Mouse (Mus musculus): ENCODE data around the gene Fggy.

Gene Fggy

DNA sequence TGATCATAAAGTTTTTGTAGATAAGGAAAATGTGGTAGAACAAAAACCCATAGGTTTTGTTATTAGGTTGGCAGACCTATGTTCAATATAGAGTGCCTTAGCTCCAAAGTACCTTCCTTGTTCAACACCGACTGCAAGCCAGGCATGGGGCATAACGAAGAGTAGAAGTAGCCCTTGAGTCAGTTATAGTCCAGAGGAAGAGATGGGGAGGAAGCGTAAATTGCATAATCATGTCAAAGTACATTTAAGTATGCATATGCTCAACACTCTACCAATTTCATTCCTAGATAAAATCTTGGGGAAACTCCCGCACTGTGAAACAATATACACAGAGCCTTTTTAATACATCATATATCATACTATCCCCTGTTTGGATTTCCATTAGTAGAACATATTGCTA lies 221.2 kb downstream of the Fggy start:
- DNase-seq (ENCODE audit: low read depth) = no peak

DNA sequence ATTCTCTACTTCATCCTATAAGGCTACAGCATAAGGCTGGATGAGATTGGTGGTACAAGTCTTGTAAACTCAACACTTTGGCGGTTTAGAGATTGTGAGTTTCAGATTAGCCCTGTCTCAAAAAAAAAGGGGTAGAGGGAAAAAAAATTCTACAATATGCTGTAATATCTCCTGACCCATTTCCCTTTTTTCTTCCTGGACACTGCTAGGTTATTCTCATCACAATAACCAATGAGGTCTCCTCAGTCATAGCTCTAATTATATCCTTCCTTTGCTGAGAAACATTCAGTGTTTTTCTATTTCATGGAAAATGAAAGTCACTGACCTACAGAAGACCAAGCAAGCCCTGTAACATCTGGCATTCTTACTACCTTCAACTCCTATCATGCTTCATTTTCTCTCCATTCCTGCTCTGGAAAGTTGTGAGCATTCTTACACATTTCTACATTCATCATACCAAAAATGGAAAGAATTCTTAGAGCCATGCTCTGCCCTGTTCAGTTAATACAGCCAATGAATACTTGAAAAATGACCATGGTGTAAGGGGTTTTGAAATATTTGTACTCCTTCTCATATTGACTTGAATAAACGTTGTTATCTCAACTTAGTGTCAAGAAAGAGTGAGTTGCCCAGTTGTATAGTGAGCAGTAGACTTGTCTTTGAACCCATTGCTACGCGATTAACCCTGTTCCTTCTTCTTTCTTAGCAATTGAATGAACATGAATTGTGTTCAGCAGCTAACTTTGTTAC lies 227.0 kb downstream of the Fggy start:
- no peak for DNase-seq (ENCODE audit: low read depth)

DNA sequence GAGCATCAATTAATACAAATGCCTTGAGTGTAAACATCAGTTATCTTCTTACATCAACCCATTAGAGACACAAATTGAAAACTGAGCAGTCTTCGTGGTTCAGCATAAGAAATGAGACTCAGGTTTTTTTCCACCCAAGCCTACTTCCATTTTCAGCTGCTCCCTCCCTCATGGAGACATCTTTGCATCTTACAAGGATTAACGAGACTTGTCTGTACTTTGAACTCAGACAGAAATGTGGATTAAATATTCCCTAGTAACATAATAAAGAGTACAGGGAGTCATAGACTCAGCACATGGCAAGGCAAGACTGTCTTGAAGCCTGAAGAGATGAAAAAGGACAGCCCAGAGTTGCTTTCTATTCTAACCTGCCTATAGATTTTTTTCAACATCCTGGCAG lies 230.3 kb downstream of the Fggy start:
- no peak for DNase-seq (ENCODE audit: low read depth)

DNA sequence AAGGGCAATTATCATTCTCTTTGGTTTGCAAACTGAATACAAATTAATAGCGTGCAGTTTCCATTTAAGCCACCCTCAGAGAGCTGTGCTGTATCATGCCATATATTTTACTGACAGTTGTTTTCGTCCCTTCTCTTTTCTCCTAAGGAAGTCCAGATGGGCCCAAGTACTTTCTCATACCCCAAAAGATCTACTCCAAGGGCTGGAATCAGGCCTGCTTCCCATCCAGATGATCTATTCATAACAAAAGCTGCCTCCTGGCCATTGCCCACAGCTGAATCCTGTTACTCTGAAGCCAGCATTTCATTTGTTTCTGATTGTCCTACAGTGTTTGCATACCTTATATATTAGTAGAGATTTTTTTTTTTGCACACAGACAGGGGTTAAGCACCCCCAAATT lies 231.6 kb downstream of the Fggy start:
- no peak for DNase-seq (ENCODE audit: low read depth)

DNA sequence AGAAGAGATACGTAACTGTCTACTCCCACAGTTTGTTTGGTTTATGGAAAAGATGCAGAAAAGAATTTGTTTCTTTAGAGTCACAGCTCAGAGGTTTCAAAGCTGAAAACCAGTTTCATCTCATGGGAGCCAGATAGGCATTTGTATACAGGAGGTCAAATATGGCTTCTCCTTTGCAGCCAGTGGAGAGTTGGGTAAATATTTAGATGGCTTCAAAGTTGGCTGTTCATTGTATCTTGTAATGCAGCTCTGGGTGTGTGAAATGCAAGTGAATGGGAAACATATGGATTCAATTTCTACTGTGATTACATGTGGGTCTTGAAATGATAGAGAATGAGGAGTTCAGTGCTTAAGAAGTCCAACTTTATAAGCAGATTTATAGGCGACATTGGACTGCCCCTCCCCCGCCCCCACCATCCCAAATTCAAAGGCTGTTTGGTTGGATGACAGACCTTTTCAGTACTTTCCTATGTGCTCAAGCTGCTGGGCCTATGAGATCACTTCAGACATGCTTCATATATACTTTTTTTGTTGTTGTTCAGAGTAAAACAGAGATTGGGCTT lies 234.7 kb downstream of the Fggy start:
- DNase-seq (ENCODE audit: low read depth) = no peak

DNA sequence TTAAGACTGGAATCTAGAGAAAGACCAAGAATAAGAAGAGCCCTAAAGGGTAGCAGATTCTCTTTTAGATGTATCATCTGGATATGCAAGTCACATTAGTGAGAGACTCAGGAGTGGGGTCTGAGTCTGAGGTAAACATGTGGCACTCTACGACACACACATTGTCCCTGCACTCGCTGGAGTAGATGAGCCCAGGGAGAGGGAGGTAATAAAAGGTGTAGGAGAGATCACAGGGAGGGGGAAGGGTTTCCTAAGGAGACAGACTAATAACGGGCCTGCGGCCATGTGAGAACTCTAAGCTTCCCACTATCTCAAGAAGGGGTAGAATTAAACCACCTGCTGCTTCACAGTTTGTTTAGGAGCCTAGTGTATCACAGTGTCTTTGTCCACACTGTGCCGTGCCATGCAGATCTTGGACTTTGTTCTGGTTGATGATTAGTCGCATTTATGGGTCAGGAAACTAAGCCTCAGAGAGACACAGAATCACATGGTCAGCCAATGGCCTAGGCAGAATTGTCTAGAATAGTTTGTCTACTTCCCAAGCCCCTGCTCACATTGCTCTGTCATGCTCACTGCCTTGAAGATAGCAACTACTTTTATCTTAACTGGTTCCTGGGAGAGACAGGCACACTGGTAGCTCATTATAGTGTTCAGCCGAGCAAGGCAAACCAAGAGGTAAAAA lies 236.5 kb downstream of the Fggy start:
- DNase-seq (ENCODE audit: low read depth) = no peak

DNA sequence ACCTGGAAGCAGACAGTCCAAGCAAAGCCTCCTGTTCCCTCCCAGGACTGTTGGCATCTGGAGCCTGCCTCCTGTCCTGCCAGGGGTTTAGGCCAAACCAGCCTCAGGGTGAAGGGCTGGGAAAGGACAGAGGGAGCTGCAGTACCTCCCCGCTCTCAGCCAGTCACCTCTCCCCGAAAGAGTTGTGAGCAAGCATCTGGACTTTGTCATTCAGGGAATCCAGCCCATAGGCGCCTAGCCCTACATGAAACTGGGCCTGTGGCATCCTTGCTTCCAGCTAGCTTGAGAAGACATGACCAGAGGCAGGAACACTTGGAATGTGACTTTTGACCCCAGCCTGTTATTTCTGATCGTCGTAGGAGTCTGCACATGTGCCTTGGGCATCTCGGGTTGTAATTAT lies 237.3 kb downstream of the Fggy start:
- no peak for DNase-seq (ENCODE audit: low read depth)

DNA sequence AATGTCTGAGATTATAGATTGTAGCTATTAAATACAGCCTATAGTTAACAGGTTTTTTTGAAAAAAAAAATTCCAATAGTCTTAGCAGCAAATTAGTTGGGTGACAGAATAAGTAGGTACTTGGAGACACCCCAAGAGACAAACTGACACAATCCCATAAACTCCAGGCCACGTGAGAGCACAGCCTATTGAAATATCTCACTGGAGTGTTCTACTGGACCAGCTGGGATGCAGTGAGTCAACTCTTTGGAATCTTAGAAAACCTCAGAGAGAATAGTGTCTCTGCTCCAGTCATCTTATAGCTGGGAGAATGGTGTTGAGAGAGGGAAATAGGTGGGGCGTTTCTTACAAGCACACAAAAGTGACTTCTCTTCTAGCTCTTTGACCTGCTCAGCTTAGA lies 238.0 kb downstream of the Fggy start:
- DNase-seq (ENCODE audit: low read depth) = no peak

DNA sequence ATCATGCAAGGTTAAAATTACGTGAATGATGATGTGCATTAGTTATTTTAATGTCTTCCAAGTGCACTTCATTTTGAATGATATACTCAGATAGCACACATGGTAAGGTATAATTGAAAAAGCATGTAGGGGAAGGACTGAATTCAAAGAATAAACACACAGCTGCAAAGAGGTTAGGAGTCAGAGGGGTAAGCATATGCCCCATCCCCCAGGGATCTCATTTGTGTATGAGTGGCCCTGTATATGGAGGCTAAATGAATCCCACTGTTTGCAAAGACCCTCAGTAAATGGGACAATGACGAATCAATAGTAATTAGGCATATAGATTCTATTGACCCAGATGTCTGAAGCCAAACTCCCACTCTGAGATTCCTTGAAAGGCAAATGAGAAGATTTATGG lies 262.3 kb downstream of the Fggy start:
- no peak for DNase-seq (ENCODE audit: low read depth)

DNA sequence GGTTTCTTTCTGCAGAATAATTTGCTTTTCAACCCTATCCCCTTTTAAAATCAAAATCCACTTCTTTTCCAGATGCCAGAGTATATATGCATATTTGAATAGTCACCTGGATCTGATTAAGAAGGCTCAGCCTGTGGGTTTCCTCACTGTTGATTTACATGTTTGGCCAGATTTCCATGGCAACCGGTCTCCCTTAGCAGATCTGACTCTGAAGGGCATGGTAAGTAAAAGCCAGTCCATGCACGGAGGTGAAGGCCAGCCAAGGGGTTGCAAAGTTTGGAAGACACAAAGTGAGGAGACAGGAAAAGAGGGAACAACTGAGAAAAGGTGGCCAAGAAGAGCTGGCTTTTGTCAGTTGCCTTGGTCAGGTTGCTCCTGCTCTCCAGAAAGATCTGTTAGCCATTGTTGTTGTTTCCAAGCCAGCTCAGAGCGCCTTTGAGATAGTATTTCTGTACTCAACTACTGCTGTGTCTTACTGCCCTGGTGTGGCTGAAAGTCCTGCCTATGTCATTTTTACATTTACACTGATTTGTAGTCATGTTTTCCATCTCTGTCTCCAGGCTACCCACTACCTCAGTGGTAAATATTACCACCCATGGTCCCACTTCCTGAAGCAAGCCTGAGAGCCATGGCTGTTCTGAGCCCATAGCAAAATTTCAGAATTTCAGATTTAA lies 264.7 kb downstream of the Fggy start:
- DNase-seq (ENCODE audit: low read depth) = no peak

DNA sequence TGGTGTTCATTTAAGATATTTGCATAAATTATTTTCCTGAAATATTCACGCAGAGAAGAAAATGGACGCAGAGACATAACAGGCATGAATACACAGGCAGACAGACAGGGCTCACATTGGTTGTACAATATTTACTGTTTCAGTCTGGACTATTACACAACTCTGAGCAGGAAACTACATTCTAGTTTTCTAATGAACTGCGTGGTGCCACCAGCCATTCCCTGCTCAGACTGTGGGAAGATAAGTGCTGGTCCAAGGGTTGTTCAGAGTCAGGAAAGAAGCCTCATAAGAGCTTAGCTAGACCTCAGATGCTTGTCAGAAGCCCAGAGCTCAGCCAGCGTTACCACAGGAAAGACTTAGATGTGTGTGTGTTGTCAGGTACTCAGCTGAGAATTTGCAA lies 270.9 kb downstream of the Fggy start:
- DNase-seq (ENCODE audit: low read depth) = no peak

DNA sequence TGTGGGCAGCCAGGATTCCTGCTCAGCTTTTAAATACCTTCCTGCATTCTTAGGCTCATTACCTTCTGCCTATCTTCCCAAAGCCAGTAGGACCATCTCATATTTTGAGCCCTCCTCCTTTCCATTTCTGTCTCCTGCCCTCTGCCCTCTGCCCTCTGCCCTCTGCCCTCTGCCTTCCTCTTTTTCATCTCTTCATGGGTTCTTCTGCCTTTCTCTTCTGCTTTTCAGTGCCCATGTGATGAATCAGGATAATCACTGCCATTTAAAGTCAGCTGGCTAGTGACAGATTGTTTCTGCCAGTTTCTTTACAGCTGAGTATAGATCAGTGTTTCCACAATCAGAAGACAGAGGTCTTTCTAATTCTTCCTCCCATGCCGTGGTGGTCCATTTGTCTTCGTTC lies 273.0 kb downstream of the Fggy start:
- no peak for DNase-seq (ENCODE audit: low read depth)

DNA sequence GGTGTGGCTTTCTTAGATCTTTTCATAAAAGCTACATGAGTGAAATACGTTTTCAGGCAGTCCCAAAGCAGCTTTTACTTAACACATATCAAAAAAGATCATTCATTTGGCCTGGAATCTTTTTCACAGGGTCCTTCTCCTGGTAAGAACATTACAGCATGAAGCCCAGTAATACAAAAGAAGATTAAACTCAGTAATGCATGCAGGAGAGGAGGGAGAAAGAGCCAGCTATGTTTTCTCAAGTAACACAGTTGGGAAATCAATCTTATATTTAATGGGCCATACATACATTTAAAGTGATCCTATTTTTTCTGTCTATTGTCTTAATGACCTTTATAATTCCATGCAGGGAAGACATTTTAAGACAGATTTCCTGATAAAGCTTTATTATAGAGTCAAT lies 282.6 kb downstream of the Fggy start:
- no peak for DNase-seq (ENCODE audit: low read depth)

DNA sequence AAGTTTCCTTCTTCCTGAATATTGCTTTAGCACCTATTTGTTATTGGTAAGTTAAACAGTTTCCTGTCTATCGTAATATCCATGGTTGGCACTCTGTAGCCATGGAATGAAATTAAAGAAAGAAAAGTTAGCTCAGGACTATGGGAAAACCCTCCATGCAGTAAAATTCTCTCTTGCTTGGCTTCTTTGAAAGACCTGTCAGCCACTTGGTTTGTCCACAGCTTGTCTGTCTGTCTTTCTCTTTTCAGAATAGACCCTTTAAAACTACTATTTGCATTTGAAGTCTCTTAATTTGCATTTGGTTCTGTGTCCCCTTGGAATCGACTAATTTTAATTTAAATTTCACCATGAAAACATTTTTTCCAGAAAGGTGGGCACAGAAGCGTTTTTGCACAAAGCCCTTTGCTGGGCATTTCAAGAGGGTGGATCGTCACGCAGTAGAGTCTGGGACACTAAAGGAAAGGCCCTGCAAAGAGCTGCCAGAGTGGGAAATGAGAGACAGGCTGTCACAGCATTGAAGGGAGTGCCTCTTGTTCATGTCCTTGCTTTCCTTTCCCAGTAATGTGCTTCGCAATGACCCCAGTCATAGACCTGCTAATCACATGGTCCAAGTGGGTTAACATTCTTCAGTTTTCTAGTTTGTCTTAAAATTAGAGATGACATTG lies 283.2 kb downstream of the Fggy start:
- DNase-seq (ENCODE audit: low read depth) = no peak

DNA sequence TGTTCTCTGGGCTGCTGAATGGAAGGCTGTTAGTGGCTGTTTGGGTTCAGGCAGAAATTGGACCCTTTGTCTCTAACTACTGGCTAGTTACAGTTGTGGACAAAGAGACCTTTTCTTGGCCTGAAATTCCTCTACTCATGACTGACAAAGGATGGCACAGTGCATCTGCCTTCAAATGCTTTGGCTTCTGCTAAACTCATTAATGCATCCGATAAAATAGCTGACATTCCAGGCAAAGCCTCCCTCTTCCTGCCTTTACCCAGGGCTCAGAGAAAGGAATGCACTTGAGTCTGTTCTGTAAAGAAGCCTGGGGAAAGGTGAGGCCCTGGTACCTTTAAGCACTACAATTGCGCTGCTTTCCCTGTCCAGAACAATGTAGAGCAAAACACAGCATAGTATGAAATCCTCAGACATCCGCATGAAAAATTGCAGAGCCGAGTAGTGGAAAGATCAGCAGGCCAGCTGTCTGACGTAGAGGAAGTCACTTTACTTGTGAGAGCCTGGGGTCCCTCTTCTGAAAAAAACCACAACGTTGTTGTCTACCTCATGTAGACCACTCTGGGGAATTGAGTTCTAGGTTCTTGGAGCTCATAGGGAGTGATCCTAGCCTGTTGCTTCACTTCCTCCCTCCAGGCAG lies 288.8 kb downstream of the Fggy start:
- no peak for DNase-seq (ENCODE audit: low read depth)

DNA sequence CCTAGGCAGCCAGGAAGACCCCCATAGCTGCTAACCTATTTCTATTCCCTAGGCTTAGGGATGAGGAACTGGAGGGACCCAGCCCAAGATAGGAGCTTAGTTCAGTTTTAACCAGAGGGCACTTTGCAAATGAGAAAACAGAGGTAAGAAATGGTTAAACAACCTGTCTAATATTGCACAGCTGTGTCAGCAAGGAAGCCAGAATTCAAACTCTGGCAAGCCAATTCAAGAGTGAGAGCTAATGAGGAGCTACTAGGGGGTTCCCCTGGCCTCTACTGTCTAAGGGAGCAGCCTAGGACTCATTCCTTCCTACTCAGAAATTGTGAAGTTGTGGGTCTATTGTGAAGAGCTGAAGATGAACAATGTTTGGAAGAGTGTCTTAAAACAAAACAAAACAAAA lies 289.9 kb downstream of the Fggy start:
- no peak for DNase-seq (ENCODE audit: low read depth)

DNA sequence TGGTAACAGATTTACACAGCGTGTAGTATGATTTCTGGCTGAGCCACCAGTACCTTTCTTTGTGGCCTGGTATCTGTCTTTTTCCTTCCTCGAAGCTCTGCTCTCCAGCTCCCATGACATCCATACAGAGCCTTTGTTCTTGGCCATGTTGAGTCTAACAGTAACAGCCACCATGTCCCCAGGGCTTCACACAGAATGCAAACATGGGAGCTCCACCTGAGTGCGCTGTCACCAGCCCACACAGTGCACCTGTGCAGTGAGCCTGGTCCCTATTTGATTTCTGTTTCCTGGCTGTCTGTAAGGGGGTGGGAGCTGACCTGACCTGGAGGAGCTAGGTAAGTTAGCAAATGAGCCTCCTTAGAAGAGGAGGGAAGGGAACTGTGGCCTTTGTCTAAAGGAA lies 290.4 kb downstream of the Fggy start:
- no peak for DNase-seq (ENCODE audit: low read depth)

DNA sequence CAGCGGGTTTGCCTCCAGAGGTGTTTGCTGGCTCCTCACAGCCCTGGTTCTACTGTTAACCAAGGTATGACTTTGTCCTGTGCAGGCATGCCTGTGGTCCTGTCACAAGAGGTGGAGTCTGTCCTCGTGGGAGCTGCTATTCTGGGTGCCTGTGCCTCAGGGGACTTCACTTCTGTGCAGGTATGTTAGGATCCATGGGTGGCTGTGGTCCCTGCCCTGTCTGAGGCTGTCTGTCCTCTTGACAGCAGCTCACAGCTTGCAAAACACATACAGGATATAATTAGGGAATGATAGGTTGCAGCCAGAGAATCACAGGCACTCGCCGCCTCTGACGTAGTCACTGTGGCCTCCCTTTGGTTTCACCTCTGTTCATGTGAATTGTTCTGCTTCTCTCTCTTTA lies 292.2 kb downstream of the Fggy start:
- DNase-seq (ENCODE audit: low read depth) = no peak

DNA sequence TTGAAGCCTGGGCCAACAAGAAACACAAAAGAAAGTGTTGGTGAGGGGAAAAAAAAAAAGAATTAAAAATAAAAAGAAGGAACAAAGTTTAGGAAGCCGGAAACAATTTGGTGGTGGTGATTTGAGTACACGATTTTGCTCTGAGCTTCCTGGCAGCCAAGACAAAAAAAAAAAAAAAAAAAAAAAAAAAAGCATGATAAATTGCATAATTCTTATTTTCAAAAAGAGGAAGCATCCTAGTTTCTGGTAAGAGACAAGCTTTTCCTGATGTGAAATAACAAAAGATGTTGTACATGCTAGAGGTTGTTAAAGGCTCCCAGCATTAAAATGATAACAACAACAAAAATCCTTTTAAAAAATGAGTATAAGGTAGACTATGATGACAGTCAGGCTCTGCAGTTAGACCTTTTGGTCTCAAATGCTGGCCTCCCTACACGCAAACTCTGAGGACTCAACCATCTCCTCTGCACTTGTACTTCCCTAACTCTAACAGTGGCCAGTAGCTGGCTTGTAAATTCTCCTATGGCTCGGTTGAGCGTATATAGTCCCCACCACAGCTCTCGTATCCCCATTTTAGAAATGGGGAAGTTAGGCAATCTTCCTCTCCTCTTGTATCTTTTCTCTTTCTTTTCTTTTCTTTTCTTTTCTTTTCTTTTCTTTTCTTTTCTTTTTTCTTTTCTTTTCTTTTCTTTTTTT lies 292.9 kb downstream of the Fggy start:
- peak; percentile 35 for DNase-seq (ENCODE audit: low read depth)

DNA sequence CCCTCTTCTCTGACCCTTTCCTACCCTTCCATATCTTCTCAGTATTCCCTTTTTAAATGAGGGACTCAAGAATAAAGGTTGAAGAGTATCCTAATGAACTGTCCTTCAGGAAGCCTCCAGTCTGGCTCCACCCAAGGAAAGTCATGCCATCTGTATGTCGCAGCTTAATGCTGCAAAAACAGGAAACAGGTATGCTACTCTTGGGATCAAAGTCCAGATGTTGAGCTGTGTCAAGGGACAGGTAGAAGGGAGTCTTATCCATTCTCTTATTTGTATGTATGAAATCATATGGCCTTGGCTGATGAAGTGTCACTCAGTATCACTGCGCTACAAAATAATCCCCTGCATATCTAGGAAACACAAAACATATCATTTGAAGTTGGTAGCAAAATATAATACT lies 294.9 kb downstream of the Fggy start:
- no peak for DNase-seq (ENCODE audit: low read depth)

DNA sequence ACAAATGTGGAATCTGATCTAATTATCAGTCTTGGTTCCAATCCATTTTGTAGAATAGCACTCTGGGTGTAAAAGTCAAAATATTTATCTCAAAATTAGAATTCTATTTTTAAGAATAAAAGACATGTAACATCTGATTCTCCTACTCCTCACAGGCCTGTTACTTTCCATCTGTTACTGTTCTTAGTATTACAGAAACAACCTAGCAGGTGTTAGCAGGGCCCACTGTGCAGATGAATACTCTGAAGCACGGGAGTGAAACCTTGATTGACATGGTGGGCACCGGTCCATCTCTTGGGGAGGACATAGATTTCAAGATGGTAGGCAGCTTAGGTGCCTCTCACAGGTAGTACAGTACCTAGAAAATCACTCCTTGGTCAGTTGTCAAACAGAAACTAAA lies 298.7 kb downstream of the Fggy start:
- no peak for DNase-seq (ENCODE audit: low read depth)

DNA sequence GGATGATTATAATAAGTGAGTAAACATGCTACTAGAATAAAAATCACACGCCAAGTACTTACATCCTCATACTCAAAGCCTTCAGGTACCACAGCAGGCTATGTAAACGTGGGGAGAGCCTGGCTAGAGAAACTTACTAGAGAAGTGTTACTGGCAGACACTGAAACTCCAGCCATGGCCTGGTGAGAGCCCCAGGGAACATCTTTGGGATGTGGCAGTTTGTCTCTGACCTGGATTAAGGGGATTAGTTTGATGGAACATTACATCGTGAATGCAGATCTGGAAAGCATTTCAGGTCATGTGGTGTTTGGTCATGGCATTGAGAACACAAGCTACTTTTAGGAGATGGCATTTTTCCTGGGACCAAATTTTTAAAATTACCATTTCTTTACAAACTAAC lies 303.3 kb downstream of the Fggy start:
- no peak for DNase-seq (ENCODE audit: low read depth)
